Mouse (Mus musculus): ENCODE data around the gene Lrrc41.

- TF ChIP-seq POLR2A (IDR thresholded peaks at IDR 0.05; ENCODE audit: low read depth, low read length) (no peak), CTCF (conservative IDR thresholded peaks at IDR 0.05; ENCODE audit: insufficient read depth, insufficient read length, low read depth, low read length) (no peak)
These were observed 42.2 kb upstream of the Lrrc41 start for GRCm38 (mm10) chr4:116032906-116033305.
